Mouse (Mus musculus): ENCODE measurements at regions not wholly inside any gene's neighbourhood (a gene's known extent, or its start where the extent isn't known, plus 50 kb on each side); places are given as distances from the start of the nearest gene placed in this dataset.
"Not testable (repeated sequence)": the region's sequence is repeated elsewhere in the genome, so short reads cannot be mapped to it uniquely, and the experiment has no call there.

DNA sequence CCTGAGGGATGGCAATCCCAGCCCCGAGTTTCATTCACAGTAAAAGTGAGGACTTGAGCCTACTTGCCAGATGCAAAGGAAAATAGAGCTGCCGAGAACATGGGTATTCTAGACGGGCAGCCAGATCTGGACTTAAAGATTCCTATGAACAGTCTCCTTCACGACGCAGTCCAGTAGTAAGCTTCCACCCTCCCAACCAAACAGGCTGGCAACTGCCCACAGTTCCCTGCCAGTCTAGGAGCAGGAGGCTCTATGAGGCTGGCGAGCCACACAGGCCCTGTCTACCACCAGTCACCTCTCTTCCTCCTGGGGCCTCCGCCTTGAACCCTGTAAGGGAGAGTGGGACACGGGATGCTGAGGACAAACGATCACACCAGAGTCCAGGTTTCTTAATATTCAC lies 153.5 kb upstream of the Snrpn start:
- Histone ChIP-seq H3K9me3 (peaks cover 14% of the 10 kb centered on the region; the same call in 1 of the 2 replicates), H3K4me3 (replicated peaks) (no peak overlapping the region), H3K36me3 (replicated peaks; ENCODE audit: low read length) (no peaks in the 10 kb centered on the region), H3K27me3 (replicated peaks) (no peaks in the 10 kb centered on the region), H3K4me1 (no peaks in the 10 kb centered on the region)
- no peak for TF ChIP-seq GATA1 (IDR thresholded peaks at IDR 0.05; ENCODE audit: borderline replicate concordance, low read length)
- no peak for TF ChIP-seq FLI1 (IDR thresholded peaks at IDR 0.05; ENCODE audit: low read length)

DNA sequence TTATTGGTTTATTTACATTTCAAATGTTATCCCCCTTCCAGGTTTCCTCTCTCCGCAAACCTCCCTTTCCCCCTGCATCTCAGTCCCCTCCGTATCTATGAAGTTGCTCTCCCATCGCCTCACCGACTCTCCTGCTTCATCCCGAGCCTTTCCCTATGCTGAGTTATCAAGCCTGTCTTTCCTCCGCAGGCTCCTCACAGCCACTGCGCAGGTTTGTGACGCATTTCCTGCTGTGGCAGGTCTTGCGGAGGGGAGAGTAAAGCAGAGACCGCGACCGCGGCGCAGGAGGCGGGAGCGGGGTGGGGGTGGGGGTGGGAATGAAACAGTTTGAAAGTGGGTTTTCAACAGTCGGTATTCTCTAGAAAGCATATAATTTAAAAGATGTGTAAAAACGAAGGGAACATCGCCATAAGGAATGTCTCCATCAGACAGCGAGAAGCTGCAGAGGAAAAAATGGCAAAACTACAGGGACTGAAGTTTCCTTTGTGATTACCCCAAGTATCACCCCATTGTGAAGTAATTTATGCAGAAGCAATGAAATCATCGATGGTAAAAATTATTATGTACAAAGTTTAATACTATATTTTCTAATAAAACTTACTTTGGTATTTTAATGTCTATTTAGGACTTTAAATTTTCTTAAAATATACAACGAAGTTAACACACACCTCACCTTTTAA lies 104.3 kb upstream of the Snrpn start:
- H3K4me3 ChIP-seq (replicated peaks) = peak overlapping the region; percentile 91
- H3K27me3 ChIP-seq (replicated peaks) = not testable (repeated sequence)

DNA sequence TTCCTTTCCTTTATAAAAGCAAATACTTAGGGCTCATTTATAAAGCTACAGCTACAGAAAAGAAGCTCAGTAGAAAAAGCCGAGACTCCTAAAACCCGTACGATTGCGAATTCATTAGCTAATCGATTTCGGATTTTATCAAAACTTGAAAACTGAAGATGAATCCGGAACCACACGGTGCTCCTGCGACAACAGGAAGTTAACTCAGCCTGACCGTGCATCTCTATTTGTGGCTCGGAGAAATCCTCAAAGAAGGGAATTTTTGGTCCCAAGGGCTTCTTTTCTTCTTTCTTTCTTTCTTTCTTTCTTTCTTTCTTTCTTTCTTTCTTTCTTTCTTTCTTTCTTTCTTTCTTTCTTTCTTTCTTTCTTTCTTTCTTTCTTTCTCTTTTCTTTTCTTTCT lies 103.7 kb upstream of the Snrpn start:
- H3K9me3 ChIP-seq; H3K36me3 ChIP-seq (replicated peaks; ENCODE audit: low read length); H3K27me3 ChIP-seq (replicated peaks); H3K4me1 ChIP-seq: not testable (repeated sequence)
- peak overlapping the region; percentile 85 for H3K4me3 ChIP-seq (replicated peaks)

More for the DNA sequence above, 104.3 kb upstream of the Snrpn start:
- H3K36me3 ChIP-seq (replicated peaks; ENCODE audit: low read length); H3K9me3 ChIP-seq; H3K4me1 ChIP-seq: not testable (repeated sequence)

DNA sequence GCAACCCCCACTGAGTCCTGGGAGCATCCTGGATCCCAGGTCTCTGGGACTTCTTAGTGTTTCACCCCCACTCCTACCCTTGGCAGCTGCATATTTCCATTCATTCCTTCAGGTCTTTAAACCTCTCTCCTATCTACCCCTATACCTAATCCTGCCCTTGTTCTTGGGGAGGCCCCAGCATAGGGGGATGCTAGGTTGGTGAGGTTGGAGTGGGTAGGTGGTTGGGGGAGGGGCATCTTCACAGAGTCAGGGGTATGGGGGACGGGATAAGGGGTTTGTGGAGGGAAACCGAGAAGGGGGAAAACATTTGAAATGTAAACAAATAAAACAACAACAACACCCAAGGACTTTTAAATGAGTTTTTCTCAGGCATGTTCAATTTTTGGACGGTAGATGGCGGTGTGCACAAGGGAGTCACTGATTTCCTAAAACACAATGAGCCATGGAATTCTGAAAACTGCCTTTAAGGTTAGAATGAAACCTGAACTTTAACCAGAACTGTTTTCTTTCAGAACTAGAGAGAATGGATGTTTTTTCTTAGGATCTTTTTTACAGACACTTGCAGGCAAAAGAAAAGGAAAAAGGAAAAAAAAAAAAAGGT lies 98.7 kb upstream of the Snrpn start:
- not testable (repeated sequence) for H3K36me3 ChIP-seq (replicated peaks; ENCODE audit: low read length); H3K4me3 ChIP-seq (replicated peaks); H3K4me1 ChIP-seq; H3K9me3 ChIP-seq; H3K27me3 ChIP-seq (replicated peaks)

DNA sequence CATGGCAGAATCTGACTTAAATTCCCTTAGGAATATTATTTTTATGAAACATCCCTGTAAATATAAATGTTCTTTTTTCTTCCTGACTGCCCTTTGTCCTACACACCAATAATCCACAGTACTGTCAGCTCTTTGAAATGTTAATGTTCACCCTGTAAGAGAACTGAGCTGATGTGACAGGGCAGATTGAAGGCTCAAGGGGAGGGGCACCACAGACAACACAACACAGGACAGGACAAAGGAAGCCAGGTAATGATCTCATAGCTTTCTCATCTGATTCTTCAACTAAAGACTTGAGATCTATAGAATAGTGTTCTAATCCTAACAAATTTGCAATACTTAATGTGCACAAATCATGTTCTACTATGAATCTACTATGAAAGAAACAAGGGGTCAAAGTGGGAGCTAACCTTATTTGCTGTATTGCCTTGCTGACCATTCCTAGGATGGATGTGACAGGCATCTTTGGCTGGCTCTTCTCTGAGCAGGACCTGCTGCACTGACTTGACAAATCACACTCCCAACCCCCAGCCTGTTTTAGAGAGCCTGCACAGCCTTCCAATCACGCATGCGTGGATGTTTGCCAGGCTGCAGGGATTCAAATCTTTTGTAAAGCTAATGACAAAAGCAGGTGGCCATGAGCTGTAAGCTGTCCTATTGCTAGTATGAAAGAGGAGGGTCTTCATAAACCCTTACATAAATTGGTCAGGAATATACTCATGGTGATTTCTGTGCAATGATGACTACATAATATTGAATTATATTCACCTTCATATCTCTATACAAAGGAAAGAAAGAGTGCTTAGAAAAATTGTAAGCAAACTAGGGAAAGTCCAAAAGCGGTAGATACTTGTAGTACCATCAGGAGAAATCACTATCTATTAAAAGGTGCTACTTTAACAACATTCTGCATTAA lies 76.6 kb upstream of the Snrpn start:
- not testable (repeated sequence) for H3K9me3 ChIP-seq; H3K27me3 ChIP-seq (replicated peaks); H3K4me3 ChIP-seq (replicated peaks); H3K4me1 ChIP-seq; H3K36me3 ChIP-seq (replicated peaks; ENCODE audit: low read length)
